Mouse (Mus musculus): ENCODE results near the gene Gemin2.

DNA sequence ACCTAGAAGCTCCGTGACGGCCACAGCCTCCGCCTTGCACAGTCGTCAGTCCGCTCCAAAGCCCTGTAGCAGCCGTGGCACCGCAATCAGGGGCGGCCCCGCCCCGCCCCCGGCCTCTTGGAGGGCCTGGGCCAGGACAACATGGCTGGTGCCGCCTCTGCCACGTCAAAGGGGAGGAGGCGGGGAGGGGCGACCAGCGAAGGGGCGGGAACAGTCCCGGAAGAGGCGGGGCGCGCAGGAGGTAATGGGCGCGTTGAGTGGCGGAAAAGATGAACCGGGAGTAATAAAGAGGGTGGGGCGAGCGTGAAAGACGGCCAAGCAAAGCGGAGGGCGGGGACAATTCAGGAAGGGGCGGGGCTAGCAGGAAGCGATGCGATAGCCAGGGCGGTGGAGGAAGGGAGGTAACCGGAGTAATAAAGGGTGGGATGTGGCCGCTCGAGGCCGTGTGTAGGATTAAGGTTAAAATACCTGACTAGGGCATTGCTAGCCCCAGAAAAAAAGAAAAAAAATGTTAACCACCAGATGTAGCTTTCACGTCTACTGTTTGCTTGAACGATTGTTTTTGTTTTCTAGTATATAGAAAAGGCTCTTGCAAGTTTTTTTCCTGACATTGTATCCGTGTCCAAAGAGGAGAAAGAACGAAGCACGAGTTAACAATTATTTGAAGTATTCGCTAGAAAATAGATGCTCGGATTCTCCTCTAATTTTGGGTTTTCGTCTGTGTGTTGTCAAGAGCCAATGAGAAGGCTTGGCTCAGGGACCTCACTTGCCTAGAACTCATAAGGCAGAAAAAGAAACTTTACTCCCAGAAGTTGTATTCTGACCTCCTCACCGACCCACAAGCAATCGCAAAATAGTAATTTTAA lies 1.1 kb upstream of the Gemin2 start, which contains the start of gene Sec23a:
- TF ChIP-seq CTCF (IDR thresholded peaks at IDR 0.05; ENCODE audit: low read depth) (no peak), EP300 (IDR thresholded peaks at IDR 0.05; ENCODE audit: low read depth) (peak; percentile 60; the same call in 1 of the 2 replicates)
